Mouse (Mus musculus) heart, adult 11 months (tissue): ENCODE measurements at regions not wholly inside any gene's neighbourhood (a gene's known extent, or its start where the extent isn't known, plus 50 kb on each side); places are given as distances from the start of the nearest gene placed in this dataset.

Experiments
- DNase-seq: peaks from one replicate; pipeline ENCODE4 v3.0.0; 2022

DNA sequence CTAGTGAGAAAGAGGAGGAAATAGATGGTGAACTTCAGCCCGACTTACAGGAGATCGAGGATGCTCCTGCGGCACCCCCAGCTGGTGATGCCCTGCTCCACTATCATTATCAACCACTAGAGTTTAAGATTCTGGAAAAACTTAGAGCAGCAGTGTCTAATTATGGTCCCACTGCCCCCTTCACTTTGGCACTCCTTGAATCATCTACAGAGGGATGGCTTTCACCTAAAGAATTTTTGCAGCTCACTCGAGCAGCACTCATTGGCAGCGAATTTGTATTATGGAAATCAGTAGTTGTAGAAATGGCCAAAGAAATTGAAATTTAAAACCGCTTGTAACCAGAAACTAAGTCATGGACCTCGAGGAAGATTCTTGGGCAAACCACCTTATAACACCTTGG is 1229.1 kb upstream of the Arrdc3 start:
- DNase-seq: no peak

DNA sequence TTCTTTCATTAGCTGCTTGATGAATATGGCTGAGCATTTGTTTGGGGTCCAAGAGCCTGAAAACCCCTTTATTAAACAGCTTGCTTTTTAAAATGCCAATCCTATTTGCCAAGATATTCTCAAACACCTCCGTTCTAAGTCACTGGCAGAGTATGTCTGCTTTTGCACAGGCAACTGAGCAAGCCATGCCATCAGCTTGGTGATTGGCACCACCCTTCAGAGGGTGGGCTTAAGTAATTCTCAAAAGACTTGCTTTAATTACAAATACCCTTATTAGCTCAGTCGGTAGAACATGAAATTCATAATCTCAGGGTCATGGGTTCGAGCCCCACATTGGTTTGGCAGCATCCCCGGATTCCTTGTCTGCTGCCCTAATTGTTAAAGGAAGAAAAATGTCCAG is 1228.5 kb upstream of the Arrdc3 start:
- peak; percentile 21 for DNase-seq

DNA sequence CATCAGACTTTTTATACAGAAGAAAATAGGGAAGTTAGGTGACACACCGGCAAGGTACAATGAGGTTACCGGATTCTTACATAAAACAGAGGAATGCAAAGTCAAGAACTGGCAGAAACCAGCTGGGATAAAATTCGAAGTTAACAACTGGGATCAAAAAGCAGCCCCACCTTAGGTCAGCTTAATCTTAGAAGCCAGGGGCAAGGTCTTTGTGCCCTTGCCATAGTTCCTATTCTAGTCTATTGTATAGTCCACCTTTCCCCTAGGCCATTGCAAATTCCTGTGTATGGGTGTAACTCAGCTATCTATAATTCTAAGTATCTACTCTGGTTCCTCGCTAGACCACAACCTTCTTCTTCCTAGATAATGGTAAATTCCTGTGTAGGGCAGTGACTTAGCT is 1214.4 kb upstream of the Arrdc3 start:
- DNase-seq: peak; percentile 64

DNA sequence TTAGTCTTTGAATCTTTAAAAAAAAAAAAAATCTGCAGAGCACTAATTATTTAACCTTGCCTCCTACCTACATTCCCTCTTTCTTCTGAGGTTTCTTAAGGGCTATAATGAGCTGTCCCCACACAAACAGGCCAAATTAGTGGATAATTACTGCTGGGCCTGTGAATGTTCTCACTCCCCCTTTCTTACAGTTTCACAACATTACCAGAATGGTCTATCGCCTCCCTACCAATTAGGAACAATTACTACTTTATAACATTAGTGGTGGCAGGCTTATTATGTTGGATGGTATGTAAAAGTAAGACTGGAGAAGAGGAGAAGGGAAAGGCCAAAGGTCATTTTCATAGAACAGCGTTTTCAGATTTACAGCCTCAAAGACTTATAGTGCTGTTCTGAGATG is 1209.8 kb upstream of the Arrdc3 start:
- no peak for DNase-seq

DNA sequence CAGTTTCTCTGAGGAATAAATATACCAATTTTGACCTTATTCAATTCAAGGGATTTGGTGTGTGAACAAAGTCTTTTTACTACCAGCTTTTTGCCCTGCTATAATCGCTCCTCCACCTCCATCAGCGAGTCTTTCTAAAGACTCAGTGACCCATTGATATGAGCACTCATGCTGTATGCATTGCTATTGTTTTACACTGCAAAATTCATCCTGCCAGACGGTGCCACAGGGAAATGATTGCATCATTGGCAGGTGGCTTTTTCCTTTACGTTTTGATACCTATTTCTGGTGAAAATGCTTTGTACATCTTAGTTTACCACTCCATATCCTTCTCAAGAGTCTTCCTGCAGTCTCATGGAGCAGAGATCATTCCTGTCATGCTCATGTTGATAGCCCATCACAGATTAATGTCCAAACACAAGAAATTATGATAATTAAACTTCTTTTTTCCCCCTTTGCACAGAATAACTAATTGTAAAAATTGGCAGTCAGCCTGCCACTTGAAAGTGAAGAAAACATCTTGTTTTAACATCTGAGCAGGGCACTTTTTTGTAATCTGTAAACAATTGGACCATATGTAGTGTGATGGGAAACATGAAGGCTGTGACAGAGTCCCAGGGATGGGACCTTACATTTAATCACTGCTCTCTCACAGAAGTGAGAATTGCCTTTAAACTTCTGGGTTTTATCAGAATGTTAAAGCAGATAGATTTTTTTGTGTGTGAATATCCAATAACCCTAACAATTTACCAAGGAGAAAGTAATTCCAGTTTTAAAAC is 1185.1 kb upstream of the Arrdc3 start:
- no peak for DNase-seq

DNA sequence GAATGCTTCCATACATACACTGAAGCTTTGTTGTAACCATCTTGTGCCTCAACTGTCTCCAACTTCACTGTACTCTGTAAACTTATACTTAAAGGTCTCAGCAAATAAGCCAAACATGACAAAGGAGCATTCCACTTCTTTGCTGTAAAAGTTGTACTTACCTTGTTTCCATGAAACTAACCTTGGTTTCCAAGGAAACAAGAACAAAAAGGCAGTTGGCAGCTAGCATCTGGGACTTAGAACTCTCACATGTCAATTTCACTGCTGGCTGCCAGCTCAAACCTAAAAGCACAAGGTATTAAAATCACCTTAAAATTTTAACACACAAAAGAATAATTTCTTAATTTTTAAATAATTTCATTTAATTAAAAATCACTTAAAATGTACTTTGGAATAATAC is 1183.7 kb upstream of the Arrdc3 start:
- DNase-seq: no peak
